Mouse (Mus musculus) kidney, adult 9 months (tissue): ENCODE measurements around the gene Itgb4.
A peak's percentile ranks its signal among the peaks of the same experiment; 100 is the strongest.

Experiments
- DNase-seq: peaks from one replicate; pipeline ENCODE4 v3.0.0; 2022

Itgb4 gene

GRCm38 (mm10) chr11:115974309-115975082, at the start of gene Itgb4:
Itgb4 (plus strand) TSS chr11:115974709.
- DNase-seq, result peak; percentile 50

GRCm38 (mm10) chr11:115929031-115929430, 45.5 kb upstream of the Itgb4 start:
- no peak for DNase-seq

DNA sequence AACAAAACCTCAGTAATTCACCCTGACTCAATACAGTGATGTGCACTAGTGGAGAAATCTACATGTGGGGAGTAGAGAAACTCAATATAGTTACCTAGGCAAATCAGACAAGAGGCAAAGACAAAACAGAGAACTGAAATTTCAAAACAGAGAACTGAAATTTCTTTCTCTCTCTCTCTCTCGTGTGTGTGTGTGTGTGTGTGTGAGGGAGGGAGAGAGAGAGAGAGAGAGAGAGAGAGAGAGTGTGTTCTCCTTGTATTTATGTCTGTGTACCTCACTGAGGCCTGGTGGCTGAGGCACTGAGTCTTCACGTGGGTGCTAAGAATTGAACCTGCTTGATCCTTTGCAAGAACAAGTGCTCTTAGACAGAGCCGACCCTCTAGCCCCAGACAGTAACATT, 44.7 kb upstream of the Itgb4 start:
- no peak for DNase-seq

GRCm38 (mm10) chr11:115931235-115931634, 43.3 kb upstream of the Itgb4 start:
- DNase-seq, result no peak

GRCm38 (mm10) chr11:115933108-115933746, 41.3 kb upstream of the Itgb4 start, which contains the start of the genes Sap30bp and Recql5:
Sap30bp (plus strand) TSS chr11:115933282.
Recql5 (minus strand) TSS chr11:115933477.
- peak; percentile 98 for DNase-seq

DNA sequence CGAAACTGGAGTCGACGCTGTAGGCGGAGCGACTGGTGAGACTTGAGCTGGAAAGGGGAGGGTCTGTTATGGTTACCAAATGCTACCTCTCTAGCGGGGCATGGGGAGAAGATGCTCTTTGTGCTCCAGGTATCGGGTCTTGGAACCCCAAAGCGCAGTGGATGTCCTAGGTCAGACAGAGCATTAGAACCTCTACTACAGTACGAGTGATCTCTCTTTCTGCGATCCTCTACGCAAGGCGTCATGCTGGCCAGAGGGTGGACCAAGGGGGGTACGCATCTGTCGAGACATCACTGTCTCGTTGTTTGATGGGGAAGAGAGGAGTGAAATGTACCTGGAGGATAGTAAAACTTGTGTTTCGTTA, 40.8 kb upstream of the Itgb4 start:
- no peak for DNase-seq

DNA sequence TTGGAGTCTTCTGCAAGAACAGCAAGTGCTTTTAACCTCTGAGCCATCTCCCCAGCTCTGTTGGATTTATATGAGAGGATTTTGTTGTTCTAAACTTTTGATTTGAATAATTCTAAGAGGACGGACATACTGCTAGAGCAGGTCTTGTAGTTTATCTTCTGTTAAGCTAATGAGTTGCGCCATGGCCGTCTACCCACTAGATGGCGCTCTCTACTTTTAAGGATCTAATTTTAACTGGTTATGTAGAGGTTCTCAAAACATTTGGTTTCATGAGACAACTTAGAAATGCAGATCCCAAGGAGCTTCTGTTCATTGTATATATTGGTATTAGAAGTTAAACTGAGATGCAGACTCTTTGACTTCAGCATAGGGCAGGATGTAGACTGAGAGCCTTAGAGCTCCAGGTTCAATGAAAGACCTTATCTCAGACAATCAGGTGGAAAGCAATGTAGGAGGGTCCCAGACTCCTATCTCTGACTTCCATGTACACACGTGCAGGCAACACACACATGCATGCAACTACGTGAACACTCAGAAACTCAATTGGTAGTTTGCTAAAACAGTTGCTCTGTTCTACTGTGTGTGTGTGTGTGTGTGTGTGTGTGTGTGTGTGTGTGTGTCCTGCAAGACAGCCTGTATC, 34.7 kb upstream of the Itgb4 start:
- DNase-seq, result peak; percentile 88

- no peak for DNase-seq
Measured at GRCm38 (mm10) chr11:115941980-115942379, 32.5 kb upstream of the Itgb4 start.

DNA sequence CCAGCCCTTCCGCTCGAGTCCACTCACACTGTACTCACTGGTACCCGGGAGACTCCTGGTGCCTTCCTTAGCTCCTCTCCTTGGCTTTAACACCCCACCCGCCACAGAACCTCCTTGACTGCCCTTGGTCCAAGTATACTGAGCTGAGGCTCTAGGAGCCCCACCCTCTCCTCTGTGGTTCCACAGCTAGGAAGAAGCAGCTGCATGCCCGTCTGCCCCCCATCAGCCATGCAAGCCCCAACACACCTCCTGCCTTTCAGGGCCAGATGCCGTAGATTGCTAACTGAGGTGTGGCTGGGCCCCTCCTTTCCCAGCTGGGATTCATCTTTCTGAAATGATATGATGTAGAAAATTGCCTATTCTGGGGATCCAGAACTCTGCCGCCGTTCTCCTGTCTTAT, 29.3 kb upstream of the Itgb4 start:
- DNase-seq, result no peak

GRCm38 (mm10) chr11:115946221-115946828, 28.2 kb upstream of the Itgb4 start:
- peak; percentile 29 for DNase-seq

DNA sequence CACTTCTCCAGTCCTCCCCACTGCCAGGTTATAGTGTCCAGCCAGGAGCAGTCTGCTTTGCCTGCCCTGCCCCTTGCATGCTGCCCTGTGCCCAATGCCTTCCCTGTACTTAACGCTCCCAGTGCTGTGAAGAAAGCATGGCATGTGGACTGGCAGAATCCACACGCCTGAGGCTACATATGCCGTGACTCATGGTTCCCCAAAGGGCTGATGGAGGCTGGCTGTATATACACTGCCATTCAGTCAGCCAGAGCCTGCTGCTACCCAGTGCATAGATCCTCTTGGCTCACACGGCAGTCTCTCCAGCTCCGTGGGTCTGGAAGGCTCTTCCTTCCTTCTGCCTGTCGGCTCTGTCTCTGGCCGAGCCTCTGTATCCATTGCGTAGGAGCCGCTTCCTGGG, 26.2 kb upstream of the Itgb4 start:
- no peak for DNase-seq

GRCm38 (mm10) chr11:115950719-115951118, 23.8 kb upstream of the Itgb4 start:
- no peak for DNase-seq

- DNase-seq, result no peak
Measured at GRCm38 (mm10) chr11:115954712-115955111, 19.8 kb upstream of the Itgb4 start.

DNA sequence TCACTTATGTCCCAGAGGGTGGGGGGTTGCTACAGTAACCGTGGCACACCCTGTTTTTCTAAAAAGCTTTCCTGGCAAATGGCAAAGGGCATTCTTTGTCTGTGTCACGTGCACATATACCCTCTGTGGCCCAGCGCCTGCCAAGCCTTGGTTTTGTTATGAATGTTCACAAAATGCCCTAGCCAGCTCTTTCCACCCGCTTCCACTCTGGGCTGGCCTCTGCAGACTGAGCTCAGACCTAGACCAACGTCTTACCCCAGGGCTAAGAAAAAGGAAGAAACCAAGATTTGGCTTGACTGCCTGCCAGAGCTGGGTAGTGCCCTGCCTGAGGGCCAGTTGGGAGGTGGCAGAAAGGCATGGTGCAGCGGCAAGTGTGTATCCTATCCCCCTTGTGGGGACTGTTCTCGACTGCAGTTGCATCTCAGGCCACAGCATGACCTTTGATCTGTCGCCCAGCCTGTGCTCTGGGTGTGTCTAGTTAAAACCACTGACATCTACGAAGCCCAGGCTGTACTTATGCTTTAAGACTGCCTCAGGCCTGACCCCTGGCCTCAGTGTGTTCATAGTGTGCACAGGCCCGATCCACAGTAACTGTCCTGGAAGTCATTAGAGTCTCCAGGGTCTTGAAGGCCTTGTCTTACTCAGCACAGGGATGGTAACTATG, 19.2 kb upstream of the Itgb4 start:
- DNase-seq, result peak; percentile 62

GRCm38 (mm10) chr11:115956453-115956852, 18.1 kb upstream of the Itgb4 start:
- DNase-seq, result no peak

DNA sequence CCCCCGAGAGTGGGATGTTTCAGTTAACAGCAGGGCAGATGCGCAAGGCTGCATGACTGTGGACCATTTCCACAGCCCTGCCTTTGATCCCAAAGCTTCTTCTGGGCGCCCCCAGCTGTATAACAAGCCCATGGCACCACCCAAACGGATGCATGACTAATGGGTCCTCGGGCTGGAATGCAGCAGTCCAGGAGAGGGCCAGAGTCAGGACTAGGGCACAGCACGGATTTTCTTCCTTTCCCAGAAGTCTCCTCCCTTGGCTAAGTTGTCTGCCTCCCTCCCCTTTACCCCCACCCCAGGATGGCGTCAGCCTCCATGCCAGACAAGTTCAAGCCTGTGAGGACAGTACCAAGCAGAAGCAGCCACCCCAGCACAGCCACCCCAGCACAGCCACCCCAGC, 16.5 kb upstream of the Itgb4 start:
- DNase-seq, result no peak

GRCm38 (mm10) chr11:115959018-115959417, 15.5 kb upstream of the Itgb4 start:
- DNase-seq, result peak; percentile 32

DNA sequence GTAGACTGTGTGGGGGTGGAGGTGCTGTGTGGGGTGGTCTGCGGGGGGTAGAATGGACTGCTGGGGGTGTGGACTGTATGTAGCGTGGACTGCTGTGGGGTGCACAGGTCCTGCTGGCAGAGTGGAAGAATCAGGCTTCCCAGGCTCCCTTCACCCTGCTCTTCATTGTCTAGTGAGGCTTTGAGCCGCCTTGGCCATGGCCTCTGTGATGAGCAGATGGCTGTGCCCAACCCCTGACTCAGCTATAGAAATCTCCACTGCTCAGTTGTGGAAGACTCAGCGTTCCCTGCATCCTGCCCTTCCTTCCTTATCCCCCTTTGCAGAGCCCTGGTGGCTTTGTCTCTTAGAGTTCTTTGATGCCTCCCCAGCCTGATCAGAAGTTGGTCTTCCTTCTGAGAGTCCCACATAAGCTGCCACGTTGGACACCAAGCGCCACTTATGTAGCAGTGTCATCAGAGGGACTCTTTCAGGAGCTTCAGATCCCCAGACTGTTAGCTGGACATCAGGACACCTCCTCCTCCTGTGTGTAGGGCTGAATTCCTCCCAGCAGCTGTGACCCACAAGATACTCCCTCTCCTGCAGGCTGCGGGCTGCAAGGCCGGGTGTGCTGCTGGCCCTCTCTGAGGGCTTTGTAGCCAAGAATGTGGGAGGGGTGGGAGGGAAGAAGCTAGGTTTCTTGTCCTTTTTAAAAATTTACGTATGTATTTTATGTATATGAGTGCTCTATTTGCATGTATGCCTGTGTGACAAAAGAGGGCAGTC, 11.7 kb upstream of the Itgb4 start:
- DNase-seq, result no peak

DNA sequence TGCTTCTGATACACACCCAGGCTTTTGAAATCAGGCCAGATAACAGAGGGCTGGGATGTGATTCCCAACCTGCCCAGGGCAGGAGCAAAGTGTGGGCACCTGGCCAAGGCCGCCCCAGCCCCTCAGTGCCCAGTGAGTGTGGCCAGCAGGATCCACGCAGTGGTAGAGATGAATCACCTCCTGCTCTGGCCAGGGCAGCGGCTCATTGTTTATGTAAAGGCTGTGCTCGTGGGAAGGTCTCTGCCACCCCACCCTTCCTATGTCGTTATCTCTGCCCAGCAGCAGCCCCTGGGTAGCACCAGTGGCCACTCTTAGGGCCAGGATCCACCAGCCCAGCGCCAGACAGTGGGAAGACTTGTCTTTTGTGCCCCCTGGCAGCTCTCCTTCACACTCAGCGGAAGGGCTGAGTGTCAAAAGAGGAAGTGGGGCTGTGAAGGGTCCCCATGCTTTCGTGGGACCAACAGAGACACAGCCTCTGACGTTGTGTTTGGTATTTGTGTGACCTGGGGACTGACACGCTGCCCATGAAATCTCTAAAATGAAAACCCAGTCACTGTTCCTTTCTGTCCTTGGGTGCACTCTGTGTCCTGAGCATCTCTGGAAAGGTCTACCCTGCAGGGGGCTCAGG, 9.4 kb upstream of the Itgb4 start:
- DNase-seq, result no peak

- DNase-seq, result no peak
Measured at GRCm38 (mm10) chr11:115968731-115969405, 5.6 kb upstream of the Itgb4 start.
